Mouse (Mus musculus): ENCODE measurements around the gene Taf1b.

GRCm38 (mm10) chr12:24541426-24542154 lies 43.4 kb downstream of the Taf1b start:
- TF ChIP-seq CTCF (IDR thresholded peaks at IDR 0.05; ENCODE audit: low read depth, low read length) (no peak), POLR2AphosphoS5 (IDR thresholded peaks at IDR 0.05; ENCODE audit: insufficient replicate concordance, low read depth, low read length) (no peak), GATA2 (IDR thresholded peaks at IDR 0.05; ENCODE audit: borderline replicate concordance, low read depth, low read length) (no peak), TAL1 (conservative IDR thresholded peaks at IDR 0.05; ENCODE audit: low read depth, low read length) (no peak), GATA1 (IDR thresholded peaks at IDR 0.05; ENCODE audit: borderline replicate concordance, low read length) (no peak)

Measured in G1E (cell line).